Mouse (Mus musculus) G1E (cell line): ENCODE measurements around the gene Tcf25. TPM values are rescaled to one million over a fixed set of nuclear protein-coding genes. Genes with fewer than 3 reads are reported as not detected.
A peak's percentile ranks its signal among the peaks of the same experiment; 100 is the strongest.

ENCODE experiments used
- ATAC-seq: 2 replicates; pipeline ENCODE4 v1.8.0; 2016; ENCODE audit warnings: mild to moderate bottlenecking; ENCODE audit not compliant: insufficient number of reproducible peaks, poor library complexity, low FRiP score, severe bottlenecking; ENCODE audit errors: extremely low read depth
- DNase-seq: peaks from one replicate; pipeline ENCODE4 v3.0.0; 2012; ENCODE audit warnings: low spot score
- H3K27me3 ChIP-seq: 2 replicates; pipeline ENCODE4 v1.6.1; 2012; ENCODE audit warnings: mild to moderate bottlenecking, low read length, inconsistent platforms; ENCODE audit not compliant: insufficient read depth
- H3K36me3 ChIP-seq: replicated peaks from 2 replicates; pipeline ENCODE3; 2012; ENCODE audit warnings: mild to moderate bottlenecking, inconsistent platforms
- H3K4me1 ChIP-seq: 2 replicates; pipeline ENCODE4 v1.6.1; 2012; ENCODE audit warnings: low read depth, low read length, inconsistent platforms, mixed read lengths; ENCODE audit not compliant: insufficient read depth
- H3K4me3 ChIP-seq: 2 replicates; pipeline ENCODE4 v1.5.1; 2012; ENCODE audit warnings: low read depth, mild to moderate bottlenecking, inconsistent platforms, low read length, moderate library complexity, mixed read lengths
- H3K9me3 ChIP-seq: replicated peaks from 2 replicates; pipeline ENCODE4 v1.6.1; 2012; ENCODE audit warnings: inconsistent platforms
- CTCF ChIP-seq: IDR thresholded peaks from 2 replicates; pipeline ENCODE4 v1.5.1; 2012; ENCODE audit warnings: low read depth, low read length, inconsistent platforms, mixed read lengths
- GATA1 ChIP-seq: IDR thresholded peaks from 2 replicates; pipeline ENCODE4 v1.6.1; 2012; ENCODE audit warnings: borderline replicate concordance, low read length, inconsistent platforms, mixed read lengths
- GATA2 ChIP-seq: IDR thresholded peaks from 2 replicates; pipeline ENCODE4 v1.6.1; 2012; ENCODE audit warnings: low read depth, low read length, inconsistent platforms, borderline replicate concordance
- POLR2AphosphoS5 ChIP-seq: IDR thresholded peaks from 2 replicates; pipeline ENCODE4 v1.6.1; 2012; ENCODE audit warnings: low read depth, low read length, inconsistent platforms; ENCODE audit not compliant: insufficient replicate concordance
- TAL1 ChIP-seq: conservative IDR thresholded peaks from 2 replicates; pipeline ENCODE4 v1.6.1; 2012; ENCODE audit warnings: low read depth, low read length, inconsistent platforms, mixed read lengths
- polyA plus RNA-seq: library from polyadenylated mRNA; stranded (reverse); fragments of >175 nt; gene quantifications from 2 replicates; pipeline ENCODE4 v1.2.3, GENCODE M21; 2012
- total RNA-seq, 2 experiments: library from RNA; stranded (forward) in 1 of 2; stranded (reverse) in 1 of 2; fragments of 200-1000 nt in 1 of 2; fragments of >200 nt in 1 of 2; fragmentation: Nextera tagmentation in 1 of 2; gene quantifications; 2 replicates each; pipeline ENCODE4 v1.2.3; 2014 to 2017

Tcf25 gene
- total and polyA plus RNA-seq, 3 experiments: 91.6 to 125 (median 123) TPM

GRCm38 (mm10) chr8:123384883-123385540 is 11.5 kb downstream of the Tcf25 start:
- DNase-seq: no peak
- no peaks in the 10 kb centered on the region for H3K9me3 ChIP-seq

GRCm38 (mm10) chr8:123387041-123387440 is 13.5 kb downstream of the Tcf25 start:
- peaks cover 100% of the 10 kb centered on the region for H3K36me3 ChIP-seq
- TF ChIP-seq CTCF (no peak), GATA1 (no peak), GATA2 (no peak), TAL1 (no peak), POLR2AphosphoS5 (no peak)
- no peak for ATAC-seq
- no peaks in the 10 kb centered on the region; the same call in 1 of the 2 replicates for H3K4me1 ChIP-seq
- H3K27me3 ChIP-seq: no peaks in the 10 kb centered on the region
- no peak for DNase-seq
- H3K9me3 ChIP-seq: no peaks in the 10 kb centered on the region
- H3K4me3 ChIP-seq: no peak overlapping the region

More at GRCm38 (mm10) chr8:123384883-123385540, 11.5 kb downstream of the Tcf25 start:
- peaks cover 100% of the 10 kb centered on the region for H3K36me3 ChIP-seq
- no peaks in the 10 kb centered on the region; the same call in 1 of the 2 replicates for H3K4me1 ChIP-seq
- no peak for ATAC-seq
- H3K27me3 ChIP-seq: no peaks in the 10 kb centered on the region
- TF ChIP-seq GATA1: no peak
- peak; percentile 58 for TF ChIP-seq CTCF
- H3K4me3 ChIP-seq: no peak overlapping the region

GRCm38 (mm10) chr8:123387801-123388200 is 14.2 kb downstream of the Tcf25 start:
- DNase-seq (no peak), ATAC-seq (no peak)
- H3K9me3 ChIP-seq: no peaks in the 10 kb centered on the region
- peaks cover 100% of the 10 kb centered on the region for H3K36me3 ChIP-seq
- TF ChIP-seq GATA2 (no peak), GATA1 (no peak), CTCF (no peak), TAL1 (no peak), POLR2AphosphoS5 (no peak)
- H3K4me1 ChIP-seq: no peaks in the 10 kb centered on the region; the same call in 1 of the 2 replicates
- H3K27me3 ChIP-seq: no peaks in the 10 kb centered on the region
- H3K4me3 ChIP-seq: no peak overlapping the region

GRCm38 (mm10) chr8:123389026-123389425 is 15.5 kb downstream of the Tcf25 start:
- peaks cover 100% of the 10 kb centered on the region for H3K36me3 ChIP-seq
- DNase-seq (no peak), ATAC-seq (no peak)
- peaks cover 6% of the 10 kb centered on the region; the same call in 1 of the 2 replicates for H3K4me1 ChIP-seq
- no peaks in the 10 kb centered on the region for H3K27me3 ChIP-seq
- no peaks in the 10 kb centered on the region for H3K9me3 ChIP-seq
- H3K4me3 ChIP-seq: no peak overlapping the region
- no peak for TF ChIP-seq TAL1
- no peak for TF ChIP-seq CTCF
- TF ChIP-seq GATA1: no peak
- TF ChIP-seq GATA2: no peak
- TF ChIP-seq POLR2AphosphoS5: no peak

GRCm38 (mm10) chr8:123398308-123398707 is 24.8 kb downstream of the Tcf25 start:
- peaks cover 99% of the 10 kb centered on the region for H3K36me3 ChIP-seq
- peak; percentile 65 for ATAC-seq
- H3K9me3 ChIP-seq: no peaks in the 10 kb centered on the region
- no peaks in the 10 kb centered on the region for H3K27me3 ChIP-seq
- peak overlapping the region; percentile 61; the same call in 1 of the 2 replicates for H3K4me3 ChIP-seq
- peak; percentile 58 for DNase-seq
- TF ChIP-seq CTCF: no peak
- H3K4me1 ChIP-seq: peaks cover 59% of the 10 kb centered on the region

GRCm38 (mm10) chr8:123401936-123402335 is 28.4 kb downstream of the Tcf25 start:
- Histone ChIP-seq H3K27me3 (no peaks in the 10 kb centered on the region), H3K36me3 (peaks cover 72% of the 10 kb centered on the region), H3K4me3 (no peak overlapping the region), H3K9me3 (no peaks in the 10 kb centered on the region), H3K4me1 (peaks cover 49% of the 10 kb centered on the region)
- DNase-seq: no peak
- TF ChIP-seq GATA2 (no peak), CTCF (no peak), POLR2AphosphoS5 (no peak), TAL1 (no peak), GATA1 (no peak)
- ATAC-seq: no peak
